Mouse (Mus musculus): ENCODE data around the gene 2010111I01Rik. TPM values are rescaled to one million over a fixed set of nuclear protein-coding genes. Genes with fewer than 3 reads are reported as not detected.
"Not testable (repeated sequence)": the region's sequence is repeated elsewhere in the genome, so short reads cannot be mapped to it uniquely, and the experiment has no call there.

The 2010111I01Rik gene
- polyA plus RNA-seq, 1 experiment from 2014 or later: 80.8 TPM

DNA sequence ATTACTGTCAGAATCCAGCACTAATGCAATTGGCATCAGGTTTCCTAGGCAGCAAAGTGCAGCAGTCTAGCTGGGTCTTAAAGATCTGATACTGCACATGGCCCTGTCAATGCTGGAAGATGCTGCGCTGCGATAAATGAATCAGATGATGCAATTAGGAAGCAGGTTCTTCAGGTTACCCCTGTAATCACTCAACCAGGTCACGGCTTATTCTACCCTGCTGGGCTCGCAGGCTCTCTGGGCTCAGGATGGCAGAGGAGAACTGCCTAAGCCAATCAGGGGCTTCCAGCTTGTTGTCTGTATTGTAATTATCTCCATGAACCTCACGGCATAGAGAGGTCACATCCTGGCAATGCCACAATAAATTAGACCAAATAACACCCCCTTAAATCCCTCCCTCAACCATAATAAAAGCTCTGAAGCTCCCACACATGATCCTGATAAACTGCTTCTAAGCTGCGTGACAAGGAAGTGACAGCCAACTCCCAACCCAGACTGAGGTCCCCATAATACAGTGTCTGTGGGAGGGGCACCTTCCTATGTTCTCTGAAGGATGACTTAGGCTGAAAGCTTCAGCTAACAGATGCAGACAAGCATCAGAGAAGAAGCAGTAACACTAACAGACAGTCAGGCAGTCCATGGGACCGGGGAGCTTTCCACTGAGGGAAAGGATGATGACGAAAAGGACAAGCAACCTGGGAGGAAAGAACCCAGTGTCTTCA is 372.7 kb downstream of the 2010111I01Rik start:
- DNase-seq (ENCODE audit: low spot score) (no peak), ATAC-seq (ENCODE audit: insufficient read depth, low FRiP score, low TSS enrichment) (no peak)
- 66% methylated on average over 8 of the region's 8 CpGs for WGBS

DNA sequence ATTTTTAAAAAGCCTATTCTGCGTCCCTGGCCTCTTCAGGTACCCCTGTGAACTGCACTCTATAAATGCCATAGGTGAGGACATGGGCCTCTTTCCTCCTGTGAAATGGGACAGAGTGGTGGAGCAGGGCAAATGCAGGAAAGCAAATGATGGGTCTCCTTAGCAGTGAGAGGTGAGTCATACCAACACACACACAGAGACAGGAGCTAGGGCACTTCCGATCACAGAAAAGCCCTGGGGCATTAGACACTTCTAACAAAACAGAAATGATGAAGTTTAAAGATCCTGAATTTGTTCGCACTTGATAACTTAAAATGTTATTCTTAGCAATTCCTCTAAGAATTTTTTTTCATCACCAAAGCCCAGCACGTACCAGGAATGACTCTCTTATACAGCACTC is 375.3 kb downstream of the 2010111I01Rik start:
- no peak overlapping the region for H3K4me2 ChIP-seq (ENCODE audit: low read depth)
- no peaks in the 10 kb centered on the region for H3K9me3 ChIP-seq (ENCODE audit: control insufficient read depth, low read length)
- no peaks in the 10 kb centered on the region for H3K36me3 ChIP-seq (ENCODE audit: control insufficient read depth, insufficient read depth, low read length)
- no peak overlapping the region for H3K27ac ChIP-seq (ENCODE audit: low read depth, low read length)
- DNase-seq (ENCODE audit: low spot score) (no peak), ATAC-seq (ENCODE audit: insufficient read depth, low FRiP score, low TSS enrichment) (no peak)
- WGBS: 93% methylated on average over 4 of the region's 4 CpGs
- 0 out of 2 replicates have a peak, but pooled peaks cover 7% of the 10 kb centered on the region for H3K4me1 ChIP-seq (ENCODE audit: control insufficient read depth, insufficient read depth, low read length)
- H3K27me3 ChIP-seq (ENCODE audit: control insufficient read depth, insufficient read depth, low read length): no peaks in the 10 kb centered on the region
- no peak overlapping the region for H3K4me3 ChIP-seq (ENCODE audit: low read depth, low read length)
- H3K9ac ChIP-seq (ENCODE audit: low read length): no peak overlapping the region

More for the DNA sequence above, 372.7 kb downstream of the 2010111I01Rik start:
- Histone ChIP-seq H3K4me1 (ENCODE audit: control insufficient read depth, insufficient read depth, low read length) (0 out of 2 replicates have a peak, but pooled peaks cover 7% of the 10 kb centered on the region), H3K4me2 (ENCODE audit: low read depth) (no peak overlapping the region), H3K9ac (ENCODE audit: low read length) (no peak overlapping the region), H3K4me3 (ENCODE audit: low read depth, low read length) (no peak overlapping the region), H3K9me3 (ENCODE audit: control insufficient read depth, low read length) (no peaks in the 10 kb centered on the region), H3K36me3 (ENCODE audit: control insufficient read depth, insufficient read depth, low read length) (no peaks in the 10 kb centered on the region), H3K27ac (ENCODE audit: low read depth, low read length) (no peak overlapping the region), H3K27me3 (ENCODE audit: control insufficient read depth, insufficient read depth, low read length) (no peaks in the 10 kb centered on the region)

- Histone ChIP-seq H3K27ac (ENCODE audit: low read depth, low read length) (no peak overlapping the region), H3K9ac (ENCODE audit: low read length) (no peak overlapping the region), H3K4me1 (ENCODE audit: control insufficient read depth, insufficient read depth, low read length) (no peaks in the 10 kb centered on the region), H3K4me3 (ENCODE audit: low read depth, low read length) (no peak overlapping the region), H3K9me3 (ENCODE audit: control insufficient read depth, low read length) (no peaks in the 10 kb centered on the region), H3K36me3 (ENCODE audit: control insufficient read depth, insufficient read depth, low read length) (no peaks in the 10 kb centered on the region), H3K27me3 (ENCODE audit: control insufficient read depth, insufficient read depth, low read length) (no peaks in the 10 kb centered on the region), H3K4me2 (ENCODE audit: low read depth) (no peak overlapping the region)
- DNase-seq (ENCODE audit: low spot score) (no peak), ATAC-seq (ENCODE audit: insufficient read depth, low FRiP score, low TSS enrichment) (no peak)
- 77% methylated on average over 2 of the region's 2 CpGs for WGBS
These were observed 378.1 kb downstream of the 2010111I01Rik start for GRCm38 (mm10) chr13:63342781-63343180.

GRCm38 (mm10) chr13:63344481-63344880 is 379.8 kb downstream of the 2010111I01Rik start:
- no peak overlapping the region for H3K4me3 ChIP-seq (ENCODE audit: low read depth, low read length)
- H3K4me1 ChIP-seq (ENCODE audit: control insufficient read depth, insufficient read depth, low read length): no peaks in the 10 kb centered on the region
- no peaks in the 10 kb centered on the region for H3K27me3 ChIP-seq (ENCODE audit: control insufficient read depth, insufficient read depth, low read length)
- H3K9me3 ChIP-seq (ENCODE audit: control insufficient read depth, low read length): no peaks in the 10 kb centered on the region
- DNase-seq (ENCODE audit: low spot score) (no peak), ATAC-seq (ENCODE audit: insufficient read depth, low FRiP score, low TSS enrichment) (no peak)
- no peak overlapping the region for H3K27ac ChIP-seq (ENCODE audit: low read depth, low read length)
- no peak overlapping the region for H3K9ac ChIP-seq (ENCODE audit: low read length)
- over 99% methylated on average over 3 of the region's 3 CpGs for WGBS
- H3K36me3 ChIP-seq (ENCODE audit: control insufficient read depth, insufficient read depth, low read length): no peaks in the 10 kb centered on the region; the same call in 1 of the 2 replicates
- H3K4me2 ChIP-seq (ENCODE audit: low read depth): no peak overlapping the region

GRCm38 (mm10) chr13:63345476-63346225 is 381.0 kb downstream of the 2010111I01Rik start:
- WGBS: 78% methylated on average over 5 of the region's 5 CpGs
- Histone ChIP-seq H3K4me1 (ENCODE audit: control insufficient read depth, insufficient read depth, low read length) (no peaks in the 10 kb centered on the region), H3K9ac (ENCODE audit: low read length) (no peak overlapping the region), H3K36me3 (ENCODE audit: control insufficient read depth, insufficient read depth, low read length) (no peaks in the 10 kb centered on the region; the same call in 1 of the 2 replicates), H3K4me2 (ENCODE audit: low read depth) (no peak overlapping the region), H3K27ac (ENCODE audit: low read depth, low read length) (no peak overlapping the region), H3K27me3 (ENCODE audit: control insufficient read depth, insufficient read depth, low read length) (no peaks in the 10 kb centered on the region), H3K9me3 (ENCODE audit: control insufficient read depth, low read length) (no peaks in the 10 kb centered on the region), H3K4me3 (ENCODE audit: low read depth, low read length) (no peak overlapping the region)
- ATAC-seq (ENCODE audit: insufficient read depth, low FRiP score, low TSS enrichment) (no peak), DNase-seq (ENCODE audit: low spot score) (no peak)

DNA sequence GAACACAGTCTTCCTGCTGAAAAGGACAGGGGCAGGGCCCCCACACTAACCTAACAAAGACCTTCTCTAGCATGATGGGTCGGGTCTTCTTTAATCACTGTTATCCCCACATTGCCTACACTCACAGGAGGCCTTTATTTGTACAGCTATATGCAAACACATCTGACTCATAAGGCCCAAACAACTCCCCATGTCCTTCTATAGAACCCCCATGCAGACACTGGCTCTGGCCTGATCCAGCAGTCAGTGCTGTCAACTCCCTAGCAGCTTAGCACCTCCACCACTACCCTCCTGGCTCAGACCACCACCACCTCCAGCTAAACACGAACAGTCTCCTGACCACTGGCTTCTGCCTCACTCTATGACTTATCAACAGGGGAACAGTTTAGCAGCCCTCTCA is 382.9 kb downstream of the 2010111I01Rik start:
- H3K36me3 ChIP-seq (ENCODE audit: control insufficient read depth, insufficient read depth, low read length): no peaks in the 10 kb centered on the region; the same call in 1 of the 2 replicates
- H3K4me1 ChIP-seq (ENCODE audit: control insufficient read depth, insufficient read depth, low read length): no peaks in the 10 kb centered on the region
- H3K27ac ChIP-seq (ENCODE audit: low read depth, low read length): no peak overlapping the region
- no peak overlapping the region for H3K9ac ChIP-seq (ENCODE audit: low read length)
- H3K4me2 ChIP-seq (ENCODE audit: low read depth): no peak overlapping the region
- no peak overlapping the region for H3K4me3 ChIP-seq (ENCODE audit: low read depth, low read length)
- H3K9me3 ChIP-seq (ENCODE audit: control insufficient read depth, low read length): no peaks in the 10 kb centered on the region
- no peaks in the 10 kb centered on the region for H3K27me3 ChIP-seq (ENCODE audit: control insufficient read depth, insufficient read depth, low read length)
- ATAC-seq (ENCODE audit: insufficient read depth, low FRiP score, low TSS enrichment): no peak
- no peak for DNase-seq (ENCODE audit: low spot score)
- WGBS: 82% methylated on average over 2 of the region's 2 CpGs

GRCm38 (mm10) chr13:63350076-63350475 is 385.4 kb downstream of the 2010111I01Rik start:
- no peaks in the 10 kb centered on the region for H3K9me3 ChIP-seq (ENCODE audit: control insufficient read depth, low read length)
- 89% methylated on average over 4 of the region's 4 CpGs for WGBS
- no peak overlapping the region for H3K4me2 ChIP-seq (ENCODE audit: low read depth)
- no peaks in the 10 kb centered on the region for H3K27me3 ChIP-seq (ENCODE audit: control insufficient read depth, insufficient read depth, low read length)
- no peaks in the 10 kb centered on the region; the same call in 1 of the 2 replicates for H3K36me3 ChIP-seq (ENCODE audit: control insufficient read depth, insufficient read depth, low read length)
- H3K4me1 ChIP-seq (ENCODE audit: control insufficient read depth, insufficient read depth, low read length): no peaks in the 10 kb centered on the region
- no peak overlapping the region for H3K9ac ChIP-seq (ENCODE audit: low read length)
- no peak overlapping the region for H3K4me3 ChIP-seq (ENCODE audit: low read depth, low read length)
- no peak overlapping the region for H3K27ac ChIP-seq (ENCODE audit: low read depth, low read length)
- no peak for DNase-seq (ENCODE audit: low spot score)
- no peak for ATAC-seq (ENCODE audit: insufficient read depth, low FRiP score, low TSS enrichment)

GRCm38 (mm10) chr13:63353312-63353711 is 388.6 kb downstream of the 2010111I01Rik start:
- DNase-seq (ENCODE audit: low spot score); H3K9me3 ChIP-seq (ENCODE audit: control insufficient read depth, low read length); ATAC-seq (ENCODE audit: insufficient read depth, low FRiP score, low TSS enrichment); H3K27me3 ChIP-seq (ENCODE audit: control insufficient read depth, insufficient read depth, low read length); H3K4me2 ChIP-seq (ENCODE audit: low read depth); H3K9ac ChIP-seq (ENCODE audit: low read length); H3K4me1 ChIP-seq (ENCODE audit: control insufficient read depth, insufficient read depth, low read length); H3K27ac ChIP-seq (ENCODE audit: low read depth, low read length); H3K36me3 ChIP-seq (ENCODE audit: control insufficient read depth, insufficient read depth, low read length); H3K4me3 ChIP-seq (ENCODE audit: low read depth, low read length): not testable (repeated sequence)
- 89% methylated on average over 4 of the region's 4 CpGs for WGBS

Measured in neural tube, embryonic 11.5 days (tissue).